Mouse (Mus musculus) adrenal gland, adult 8-10 months (tissue): ENCODE measurements around the gene Mkrn2os. TPM values are rescaled to one million over a fixed set of nuclear protein-coding genes. Genes with fewer than 3 reads are reported as not detected.

Experiments used
- DNase-seq: peaks from one replicate; pipeline ENCODE4 v3.0.0; 2022
- total RNA-seq, 4 experiments: library from RNA; stranded (reverse); gene quantifications; 2 replicates each; pipeline ENCODE4 v1.2.4; 2022

Mkrn2os gene
- total RNA-seq, 4 experiments from 2014 or later: not detected

GRCm38 (mm10) chr6:115582328-115583115, 9.9 kb downstream of the Mkrn2os start:
- DNase-seq: no peak

- no peak for DNase-seq
Measured at GRCm38 (mm10) chr6:115580810-115581209, 11.6 kb downstream of the Mkrn2os start.

GRCm38 (mm10) chr6:115577941-115578340, 14.4 kb downstream of the Mkrn2os start:
- no peak for DNase-seq

GRCm38 (mm10) chr6:115577407-115577806, 15.0 kb downstream of the Mkrn2os start:
- no peak for DNase-seq

- DNase-seq: no peak
Measured at GRCm38 (mm10) chr6:115574171-115574570, 18.2 kb downstream of the Mkrn2os start.

GRCm38 (mm10) chr6:115565479-115566045, 26.8 kb downstream of the Mkrn2os start:
- DNase-seq: no peak

- DNase-seq: no peak
Measured at GRCm38 (mm10) chr6:115559651-115560632, 32.4 kb downstream of the Mkrn2os start.

GRCm38 (mm10) chr6:115558176-115558575, 34.2 kb downstream of the Mkrn2os start:
- no peak for DNase-seq

GRCm38 (mm10) chr6:115555485-115555884, 36.9 kb downstream of the Mkrn2os start:
- DNase-seq: no peak

- no peak for DNase-seq
Measured at GRCm38 (mm10) chr6:115546276-115546675, 46.1 kb downstream of the Mkrn2os start.

- peak; percentile 94 for DNase-seq
Measured at GRCm38 (mm10) chr6:115544442-115544970, 47.9 kb downstream of the Mkrn2os start, which contains the start of gene Tsen2. Gene Tsen2, plus strand, starts transcription at chr6:115544664.

GRCm38 (mm10) chr6:115542341-115542740, 50.0 kb downstream of the Mkrn2os start:
- no peak for DNase-seq

GRCm38 (mm10) chr6:115541676-115542275, 50.6 kb downstream of the Mkrn2os start:
- DNase-seq: no peak

GRCm38 (mm10) chr6:115538645-115539429, 53.5 kb downstream of the Mkrn2os start:
- DNase-seq: peak; percentile 70

- no peak for DNase-seq
Measured at GRCm38 (mm10) chr6:115536169-115536568, 56.2 kb downstream of the Mkrn2os start.

- DNase-seq: no peak
Measured at GRCm38 (mm10) chr6:115534617-115535016, 57.8 kb downstream of the Mkrn2os start.

Other genes starting within 250 kb of the Mkrn2os start
- gene Pparg, start 231.6 kb downstream of the Mkrn2os start, total RNA-seq: 10 to 100 TPM; 15.0 to 49.3 (median 27.3) TPM
- gene Tsen2, start 47.9 kb downstream of the Mkrn2os start, total RNA-seq: 10 to 100 TPM in 3 of 4 experiments, 1 to 10 TPM in 1; 9.1 to 19.9 (median 15.2) TPM
- gene Mkrn2, start 9.3 kb upstream of the Mkrn2os start, total RNA-seq: 10 to 100 TPM; 37.8 to 44.7 (median 42.6) TPM
- gene Raf1, start 84.1 kb upstream of the Mkrn2os start, total RNA-seq: 100 to 1,000 TPM in 2 of 4 experiments, 10 to 100 TPM in 2; 88.8 to 113 (median 97.7) TPM
- gene Tmem40, start 169.8 kb upstream of the Mkrn2os start, total RNA-seq: not detected
- 10 to 100 TPM; 16.1 to 22.6 (median 18.0) TPM for gene Cand2, start 182.0 kb upstream of the Mkrn2os start, total RNA-seq
- gene Rpl32, start 216.2 kb upstream of the Mkrn2os start, total RNA-seq: 1,000 to 10,000 TPM in 3 of 4 experiments, 100 to 1,000 TPM in 1; 999 to 1,169 (median 1,094) TPM
- 1 to 10 TPM in 3 of 4 experiments, under 1 TPM in 1; 0.84 to 2.0 (median 1.1) TPM for gene Efcab12, start 245.8 kb upstream of the Mkrn2os start, total RNA-seq